Mouse (Mus musculus): ENCODE data around the gene Drosha.

DNA sequence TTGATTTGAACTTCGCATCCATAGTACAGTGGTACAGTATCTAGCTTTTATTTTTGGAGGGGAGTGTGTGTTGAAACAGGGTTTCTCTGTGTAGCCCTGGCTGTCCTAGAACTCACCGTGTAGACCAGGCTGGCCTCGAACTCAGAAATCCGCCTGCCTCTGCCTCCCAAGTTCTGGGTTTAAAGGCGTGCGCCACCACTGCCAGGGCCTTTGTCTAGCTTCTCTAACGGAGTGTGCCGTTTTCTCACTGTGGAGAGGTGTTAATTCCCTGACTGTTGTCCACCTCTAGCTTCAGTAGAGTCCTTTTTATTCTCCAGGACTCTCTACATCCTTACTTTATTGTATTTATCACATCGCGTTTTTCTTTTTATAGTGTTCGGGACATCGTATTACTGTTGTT is 793 bp downstream of the Drosha start:
- TF ChIP-seq CTCF (IDR thresholded peaks at IDR 0.05; ENCODE audit: low read depth, low read length) (no peak), POLR2A (IDR thresholded peaks at IDR 0.05; ENCODE audit: borderline replicate concordance, low read depth, low read length) (no peak)

Measured in bone marrow macrophage, adult 2 months (primary cell).